Mouse (Mus musculus) limb, embryonic 14.5 days (tissue): ENCODE measurements around the gene Kcnk3. TPM values are rescaled to one million over a fixed set of nuclear protein-coding genes. Genes with fewer than 3 reads are reported as not detected.

Experiments used
- ATAC-seq: fragments of 200-750 bp; cut with Nextera tagmentation; 2 replicates; pipeline ENCODE4 v1.8.0; 2017; ENCODE audit warnings: low read depth, moderate number of reproducible peaks, moderate TSS enrichment; ENCODE audit not compliant: low FRiP score
- DNase-seq: peaks from one replicate; pipeline ENCODE4 v3.0.0-alpha.2; 2015; ENCODE audit warnings: low spot score
- H3K27ac ChIP-seq: fragments of 300-500 bp; sonication (generic); replicated peaks from 2 replicates; pipeline ENCODE4 v1.5.1; 2014; ENCODE audit warnings: low read depth, mild to moderate bottlenecking, low read length, moderate library complexity, mixed read lengths
- H3K27me3 ChIP-seq: fragments of 300-500 bp; sonication (generic); 2 replicates; pipeline ENCODE4 v1.6.1; 2014; ENCODE audit warnings: low read length, mixed read lengths; ENCODE audit not compliant: control insufficient read depth, insufficient read depth
- H3K36me3 ChIP-seq: fragments of 300-500 bp; sonication (generic); 2 replicates; pipeline ENCODE4 v1.6.1; 2014; ENCODE audit warnings: mild to moderate bottlenecking, low read length, moderate library complexity, mixed read lengths; ENCODE audit not compliant: control insufficient read depth, insufficient read depth
- H3K4me1 ChIP-seq: fragments of 300-500 bp; sonication (generic); 2 replicates; pipeline ENCODE4 v1.6.1; 2014; ENCODE audit warnings: antibody characterized with exemption, low read length, mixed read lengths; ENCODE audit not compliant: control insufficient read depth, insufficient read depth
- H3K4me2 ChIP-seq: fragments of 300-500 bp; sonication (generic); replicated peaks from 2 replicates; pipeline ENCODE4 v1.6.1; 2014; ENCODE audit warnings: low read depth, mild to moderate bottlenecking, low read length, moderate library complexity; ENCODE audit not compliant: severe bottlenecking
- H3K4me3 ChIP-seq: fragments of 300-500 bp; sonication (generic); replicated peaks from 2 replicates; pipeline ENCODE4 v1.5.1; 2014; ENCODE audit warnings: low read length
- H3K9ac ChIP-seq: fragments of 300-500 bp; sonication (generic); 2 replicates; pipeline ENCODE4 v1.6.1; 2014; ENCODE audit warnings: mild to moderate bottlenecking, low read depth, low read length, moderate library complexity; ENCODE audit not compliant: severe bottlenecking
- H3K9me3 ChIP-seq: fragments of 300-500 bp; sonication (generic); 2 replicates; pipeline ENCODE4 v1.6.1; 2016; ENCODE audit warnings: low read length; ENCODE audit not compliant: control insufficient read depth
- POLR2A ChIP-seq: fragments of 200-500 bp; IDR thresholded peaks from 2 replicates; pipeline ENCODE4 v1.8.0; 2012; ENCODE audit warnings: inconsistent platforms, mild to moderate bottlenecking, moderate library complexity, borderline replicate concordance; ENCODE audit not compliant: insufficient read depth, insufficient read length; ENCODE audit errors: extremely low read depth
- WGBS: fragments of 180-500 bp; shearing (Covaris S2); extraction: QIAGEN DNeasy Blood & Tissue Kit; methylation state at CpG from one replicate; pipeline ENCODE4 v1.1.7; 2014; 5-methylcytosine and 5-hydroxymethylcytosine counted together
- polyA plus RNA-seq, 2 experiments: library from polyadenylated mRNA; depleted of rRNA in 1 of 2; stranded (reverse) in 1 of 2; unstranded in 1 of 2; fragments of >200 nt; fragmentation: Nextera tagmentation in 1 of 2; extraction: Ambion mirVana in 1 of 2; gene quantifications; 2 replicates each; pipeline versions ENCODE4 v1.2.1 to v1.2.3; 2012 to 2014

Gene Kcnk3
- polyA plus RNA-seq, 2 experiments, result 0.53 to 0.88 TPM

DNA sequence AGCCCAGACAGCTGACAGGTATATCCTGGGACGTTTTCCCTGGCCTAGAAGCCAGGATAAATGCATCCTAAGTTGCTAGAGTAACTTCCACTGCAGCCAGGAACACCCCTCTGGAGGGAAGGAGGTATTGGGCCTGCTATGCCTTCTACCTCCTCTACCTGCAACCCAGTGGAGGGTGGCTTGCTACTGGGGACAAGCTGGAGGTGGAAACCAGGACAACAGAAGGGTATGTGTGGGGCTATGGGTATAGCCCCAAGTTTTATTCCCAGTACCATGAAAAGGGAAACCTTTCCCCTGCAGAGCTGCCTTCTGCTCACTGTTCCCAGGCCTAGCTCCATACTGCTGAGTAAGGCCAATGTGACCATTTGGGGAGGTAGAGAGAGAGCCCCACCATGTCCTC is 36.3 kb downstream of the Kcnk3 start:
- H3K9ac ChIP-seq, result no peak overlapping the region
- no peaks in the 10 kb centered on the region for H3K9me3 ChIP-seq
- no peak overlapping the region for H3K27ac ChIP-seq
- peaks cover 14% of the 10 kb centered on the region; the same call in 1 of the 2 replicates for H3K27me3 ChIP-seq
- TF ChIP-seq POLR2A, result no peak
- H3K4me2 ChIP-seq, result no peak overlapping the region
- DNase-seq (no peak), ATAC-seq (no peak)
- no peaks in the 10 kb centered on the region for H3K36me3 ChIP-seq
- WGBS, result 38% methylated on average over 1 of the region's 1 CpGs
- H3K4me3 ChIP-seq, result no peak overlapping the region
- peaks cover 11% of the 10 kb centered on the region for H3K4me1 ChIP-seq

DNA sequence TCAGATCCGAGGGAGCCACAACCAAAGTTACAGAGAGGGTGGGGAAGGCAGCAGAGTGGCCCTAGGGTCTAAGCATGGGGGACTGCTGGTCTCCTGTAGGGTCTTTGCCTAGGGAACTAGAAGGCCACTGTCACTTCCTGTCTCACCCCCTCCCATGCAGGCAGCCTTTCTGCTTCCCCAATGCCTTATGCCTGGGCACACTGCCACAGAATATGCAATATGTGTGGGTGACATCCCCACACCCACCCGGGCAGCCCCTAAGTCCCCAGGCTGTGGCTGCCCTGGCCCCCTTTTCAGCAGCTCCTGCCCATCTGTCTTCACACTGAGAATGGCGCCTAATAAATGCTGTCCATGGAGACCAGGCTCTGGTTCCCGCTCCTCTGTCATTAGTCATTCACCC is 36.9 kb downstream of the Kcnk3 start:
- Histone ChIP-seq H3K4me2 (no peak overlapping the region), H3K27ac (no peak overlapping the region), H3K9me3 (no peaks in the 10 kb centered on the region), H3K4me1 (peaks cover 11% of the 10 kb centered on the region), H3K27me3 (peaks cover 14% of the 10 kb centered on the region; the same call in 1 of the 2 replicates), H3K9ac (no peak overlapping the region), H3K36me3 (no peaks in the 10 kb centered on the region), H3K4me3 (no peak overlapping the region)
- DNase-seq (no peak), ATAC-seq (no peak)
- no peak for TF ChIP-seq POLR2A
- 34% methylated on average over 4 of the region's 4 CpGs for WGBS

DNA sequence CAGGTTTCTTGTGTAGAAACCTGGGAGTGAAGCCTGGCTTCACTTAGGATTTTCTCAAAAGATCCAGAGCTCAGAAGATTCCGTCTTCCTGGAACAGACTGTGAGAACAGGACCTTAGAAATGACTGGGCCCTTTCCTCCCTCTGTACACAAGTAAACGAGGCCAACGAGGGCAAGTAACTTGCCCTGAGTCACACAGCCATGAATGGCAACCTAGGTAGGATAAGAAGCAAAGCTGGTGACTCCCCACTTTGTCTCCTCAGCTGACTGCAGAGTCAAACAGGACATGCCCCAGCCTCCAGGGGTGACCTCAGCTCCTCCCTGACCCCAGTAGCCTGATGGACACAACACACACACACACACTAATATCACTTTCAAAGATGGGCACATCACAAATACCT is 37.4 kb downstream of the Kcnk3 start:
- no peak overlapping the region for H3K27ac ChIP-seq
- no peak for ATAC-seq
- H3K4me2 ChIP-seq, result no peak overlapping the region

DNA sequence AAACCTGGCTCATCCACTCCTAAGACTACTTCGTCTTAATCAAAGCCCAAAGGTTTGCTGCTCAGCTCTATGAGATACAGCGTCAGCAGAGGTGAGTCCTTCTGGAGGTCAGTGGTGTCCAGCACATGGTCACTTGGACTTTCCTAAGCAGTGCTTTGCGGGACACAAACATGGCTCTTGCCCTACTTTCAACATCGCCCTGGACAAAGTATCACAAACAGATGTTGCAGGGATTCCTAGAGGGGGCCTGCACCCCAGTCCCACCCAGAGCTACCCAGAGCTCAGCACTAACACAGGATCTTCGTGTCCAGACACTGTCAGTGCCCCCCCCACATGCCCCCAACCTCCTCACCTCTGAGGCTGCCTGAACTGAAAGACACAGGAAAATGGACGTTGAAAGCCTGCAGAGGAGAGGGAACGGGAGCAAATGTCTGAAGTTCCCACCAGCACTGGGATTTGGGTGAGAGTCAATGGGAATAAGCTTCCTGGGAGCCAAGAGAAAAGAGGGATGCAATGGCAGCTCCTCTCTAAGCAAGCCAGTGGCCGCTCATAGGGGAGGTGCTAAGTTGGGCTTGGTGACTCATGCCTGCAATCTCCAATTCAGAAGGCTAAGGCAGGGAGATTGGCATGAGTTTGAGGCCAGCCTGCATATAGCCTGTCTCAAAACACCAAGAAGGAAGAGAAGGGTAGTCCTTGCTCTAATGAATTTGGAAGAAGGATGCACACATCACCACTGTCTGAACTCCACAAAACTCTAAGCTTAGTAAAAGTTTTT is 38.5 kb downstream of the Kcnk3 start:
- 72% methylated on average over 8 of the region's 8 CpGs for WGBS
- Histone ChIP-seq H3K9me3 (no peaks in the 10 kb centered on the region), H3K27ac (no peak overlapping the region), H3K36me3 (no peaks in the 10 kb centered on the region), H3K4me2 (no peak overlapping the region), H3K27me3 (peaks cover 14% of the 10 kb centered on the region; the same call in 1 of the 2 replicates), H3K4me3 (no peak overlapping the region), H3K9ac (no peak overlapping the region), H3K4me1 (peaks cover 11% of the 10 kb centered on the region)
- no peak for DNase-seq
- no peak for TF ChIP-seq POLR2A
- ATAC-seq, result no peak

More for the DNA sequence above, 37.4 kb downstream of the Kcnk3 start:
- no peak overlapping the region for H3K9ac ChIP-seq
- no peak for DNase-seq
- H3K27me3 ChIP-seq, result peaks cover 14% of the 10 kb centered on the region; the same call in 1 of the 2 replicates
- H3K4me3 ChIP-seq, result no peak overlapping the region
- no peaks in the 10 kb centered on the region for H3K36me3 ChIP-seq
- WGBS, result 66% methylated on average over 3 of the region's 3 CpGs
- no peaks in the 10 kb centered on the region for H3K9me3 ChIP-seq
- peaks cover 11% of the 10 kb centered on the region for H3K4me1 ChIP-seq
- no peak for TF ChIP-seq POLR2A

DNA sequence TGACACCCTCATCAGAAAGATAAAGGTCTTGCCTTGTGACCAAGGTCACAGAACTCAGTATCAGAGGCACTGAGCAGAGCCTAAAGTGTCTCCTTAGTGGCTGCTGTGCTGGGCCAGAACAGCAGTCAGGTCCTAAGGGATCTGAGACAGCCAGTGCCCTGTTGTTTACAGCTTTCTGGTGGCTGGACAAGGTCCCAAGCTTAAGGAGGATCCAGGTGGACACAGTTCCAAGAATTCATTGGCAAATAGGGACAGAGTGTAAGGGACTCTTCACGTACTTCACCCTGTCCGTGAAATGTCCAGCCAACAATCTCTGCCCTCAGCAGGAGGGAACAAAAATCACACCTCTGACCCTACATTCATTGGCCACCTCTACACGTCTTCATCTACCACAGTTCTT is 40.5 kb downstream of the Kcnk3 start:
- H3K9ac ChIP-seq, result no peak overlapping the region
- ATAC-seq, result no peak
- TF ChIP-seq POLR2A, result no peak
- H3K4me2 ChIP-seq, result no peak overlapping the region
- H3K27ac ChIP-seq, result no peak overlapping the region
- no peaks in the 10 kb centered on the region for H3K36me3 ChIP-seq
- 69% methylated on average over 3 of the region's 3 CpGs for WGBS
- DNase-seq, result no peak
- no peak overlapping the region for H3K4me3 ChIP-seq
- H3K9me3 ChIP-seq, result no peaks in the 10 kb centered on the region
- H3K27me3 ChIP-seq, result no peaks in the 10 kb centered on the region
- H3K4me1 ChIP-seq, result no peaks in the 10 kb centered on the region
